Mouse (Mus musculus) midbrain, postnatal 0 days (tissue): ENCODE measurements around the gene Nprl3. TPM values are rescaled to one million over a fixed set of nuclear protein-coding genes. Genes with fewer than 3 reads are reported as not detected.
A peak's percentile ranks its signal among the peaks of the same experiment; 100 is the strongest.
"Not testable (repeated sequence)": the region's sequence is repeated elsewhere in the genome, so short reads cannot be mapped to it uniquely, and the experiment has no call there.

ENCODE experiments used
- ATAC-seq: fragments of 200-750 bp; cut with Nextera tagmentation; 2 replicates; pipeline ENCODE4 v1.8.0; 2017; ENCODE audit warnings: moderate number of reproducible peaks, mild to moderate bottlenecking, moderate TSS enrichment, moderate library complexity; ENCODE audit not compliant: low FRiP score
- DNase-seq: peaks from one replicate; pipeline ENCODE4 v3.0.0-alpha.2; 2015; ENCODE audit warnings: low spot score
- H3K27ac ChIP-seq: fragments of 300-500 bp; sonication (generic); 2 replicates; pipeline ENCODE4 v1.5.1; 2014; ENCODE audit warnings: low read depth, mild to moderate bottlenecking, low read length, mixed read lengths
- H3K27me3 ChIP-seq: fragments of 300-500 bp; sonication (generic); 2 replicates; pipeline ENCODE4 v1.6.1; 2014; ENCODE audit warnings: low read length, control low read depth, mixed read lengths; ENCODE audit not compliant: insufficient read depth
- H3K36me3 ChIP-seq: fragments of 300-500 bp; sonication (generic); 2 replicates; pipeline ENCODE4 v1.6.1; 2014; ENCODE audit warnings: low read length, control low read depth, mixed read lengths; ENCODE audit not compliant: insufficient read depth
- H3K4me1 ChIP-seq: fragments of 300-500 bp; sonication (generic); 2 replicates; pipeline ENCODE4 v1.6.1; 2014; ENCODE audit warnings: mild to moderate bottlenecking, control low read depth, antibody characterized with exemption, low read length, mixed read lengths; ENCODE audit not compliant: insufficient read depth
- H3K4me2 ChIP-seq: fragments of 300-500 bp; sonication (generic); 2 replicates; pipeline ENCODE4 v1.6.1; 2014; ENCODE audit warnings: low read depth, mild to moderate bottlenecking, low read length, mixed read lengths; ENCODE audit not compliant: poor library complexity, severe bottlenecking
- H3K4me3 ChIP-seq: fragments of 300-500 bp; sonication (generic); 2 replicates; pipeline ENCODE4 v1.5.1; 2014; ENCODE audit warnings: low read depth, mild to moderate bottlenecking, low read length, moderate library complexity
- H3K9ac ChIP-seq: fragments of 300-500 bp; sonication (generic); replicated peaks from 2 replicates; pipeline ENCODE4 v1.6.1; 2014; ENCODE audit warnings: mild to moderate bottlenecking, low read length, moderate library complexity, mixed read lengths; ENCODE audit not compliant: poor library complexity, severe bottlenecking
- H3K9me3 ChIP-seq: fragments of 300-500 bp; sonication (generic); 2 replicates; pipeline ENCODE4 v1.6.1; 2016; ENCODE audit warnings: low read length, control low read depth
- CTCF ChIP-seq: IDR thresholded peaks from 2 replicates; pipeline ENCODE4 v1.5.1; 2016; ENCODE audit warnings: antibody characterized with exemption, mild to moderate bottlenecking
- WGBS: fragments of 180-500 bp; shearing (Covaris S2); extraction: QIAGEN DNeasy Blood & Tissue Kit; methylation state at CpG from one replicate; pipeline ENCODE4 v1.1.7; 2014; 5-methylcytosine and 5-hydroxymethylcytosine counted together
- polyA plus RNA-seq: library from polyadenylated mRNA; unstranded; fragments of >200 nt; fragmentation: Nextera tagmentation; extraction: Ambion mirVana; gene quantifications from 2 replicates; pipeline ENCODE4 v1.2.1, GENCODE M21; 2015
- total RNA-seq: library from RNA; depleted of rRNA; stranded (reverse); fragments of >200 nt; gene quantifications from 2 replicates; pipeline ENCODE4 v1.2.3, GENCODE M21; 2014

The Nprl3 gene
- total and polyA plus RNA-seq, 2 experiments from 2014 or later: 36.0 to 38.6 TPM

DNA sequence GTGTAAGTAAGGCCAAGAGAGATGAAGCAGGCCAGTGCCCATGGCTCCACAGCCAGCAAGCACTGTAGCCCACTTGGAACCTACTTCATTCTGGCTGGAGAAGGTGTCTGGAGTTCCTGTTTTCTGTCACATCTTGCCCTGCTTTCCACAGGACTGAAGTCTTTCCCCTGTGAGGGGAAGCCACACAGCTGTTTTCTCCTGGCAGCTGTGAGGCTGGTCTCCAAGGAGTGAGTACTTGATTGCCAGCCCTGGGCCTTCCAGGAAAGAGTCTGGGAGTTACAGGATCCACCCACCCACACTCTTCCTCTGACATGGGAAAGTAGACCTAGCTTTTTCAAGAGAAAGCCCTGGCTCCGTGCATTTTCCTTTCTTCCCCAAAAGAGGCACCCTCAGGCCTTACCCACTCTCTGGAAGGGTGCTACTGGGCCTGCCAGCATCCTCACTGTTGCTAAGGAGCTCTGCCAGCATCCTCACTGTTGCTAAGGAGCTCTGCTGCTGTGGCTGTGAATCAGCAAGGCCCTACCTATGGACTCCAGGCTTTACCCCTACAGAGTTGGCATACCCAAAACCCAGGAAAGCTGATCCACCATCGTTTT lies 35.4 kb upstream of the Nprl3 start:
- DNase-seq: peak; percentile 47
- Histone ChIP-seq H3K9ac (no peak overlapping the region), H3K27ac (peak overlapping the region; percentile 52), H3K4me1 (no peaks in the 10 kb centered on the region), H3K27me3 (no peaks in the 10 kb centered on the region), H3K36me3 (no peaks in the 10 kb centered on the region), H3K4me3 (no peak overlapping the region), H3K9me3 (no peaks in the 10 kb centered on the region), H3K4me2 (no peak overlapping the region)
- ATAC-seq: peak; percentile 64
- TF ChIP-seq CTCF: no peak
- WGBS: 21% methylated on average over 2 of the region's 2 CpGs

- H3K27me3 ChIP-seq: no peaks in the 10 kb centered on the region
- H3K36me3 ChIP-seq: no peaks in the 10 kb centered on the region
- H3K9me3 ChIP-seq: no peaks in the 10 kb centered on the region
- no peak for DNase-seq
- H3K4me3 ChIP-seq: no peak overlapping the region
- TF ChIP-seq CTCF: no peak
- ATAC-seq: no peak
- no peaks in the 10 kb centered on the region for H3K4me1 ChIP-seq
- 74% methylated on average over 1 of the region's 1 CpGs for WGBS
- H3K4me2 ChIP-seq: no peak overlapping the region
- H3K9ac ChIP-seq: no peak overlapping the region
- no peak overlapping the region for H3K27ac ChIP-seq
Observed at GRCm38 (mm10) chr11:32301506-32301905, 34.0 kb upstream of the Nprl3 start.

GRCm38 (mm10) chr11:32300279-32301267 lies 33.1 kb upstream of the Nprl3 start:
- H3K4me3 ChIP-seq: peak overlapping the region; percentile 22
- ATAC-seq: peak; percentile 12; the same call in 1 of the 2 replicates
- DNase-seq: peak; percentile 27
- no peaks in the 10 kb centered on the region for H3K4me1 ChIP-seq
- H3K9ac ChIP-seq: no peak overlapping the region
- no peaks in the 10 kb centered on the region for H3K36me3 ChIP-seq
- 55% methylated on average over 14 of the region's 17 CpGs for WGBS
- H3K9me3 ChIP-seq: no peaks in the 10 kb centered on the region
- TF ChIP-seq CTCF: no peak
- H3K27me3 ChIP-seq: no peaks in the 10 kb centered on the region
- peak overlapping the region; percentile 42; the same call in 1 of the 2 replicates for H3K4me2 ChIP-seq
- H3K27ac ChIP-seq: no peak overlapping the region

GRCm38 (mm10) chr11:32299865-32300264 lies 32.4 kb upstream of the Nprl3 start, which contains the start of gene Hbq1a:
Gene Hbq1a, plus strand, starts transcription at chr11:32300069.
- not testable (repeated sequence) for H3K9me3 ChIP-seq, H3K36me3 ChIP-seq, H3K9ac ChIP-seq, H3K4me1 ChIP-seq, H3K27me3 ChIP-seq, H3K27ac ChIP-seq
- WGBS: 11% methylated on average over 16 of the region's 16 CpGs
- H3K4me2 ChIP-seq: peak within 1 kb of the TSS; percentile 42; the same call in 1 of the 2 replicates
- peak; percentile 61; the same call in 1 of the 2 replicates for ATAC-seq
- peak; percentile 46 for DNase-seq
- TF ChIP-seq CTCF: peak; percentile 90
- peak within 1 kb of the TSS; percentile 22 for H3K4me3 ChIP-seq

DNA sequence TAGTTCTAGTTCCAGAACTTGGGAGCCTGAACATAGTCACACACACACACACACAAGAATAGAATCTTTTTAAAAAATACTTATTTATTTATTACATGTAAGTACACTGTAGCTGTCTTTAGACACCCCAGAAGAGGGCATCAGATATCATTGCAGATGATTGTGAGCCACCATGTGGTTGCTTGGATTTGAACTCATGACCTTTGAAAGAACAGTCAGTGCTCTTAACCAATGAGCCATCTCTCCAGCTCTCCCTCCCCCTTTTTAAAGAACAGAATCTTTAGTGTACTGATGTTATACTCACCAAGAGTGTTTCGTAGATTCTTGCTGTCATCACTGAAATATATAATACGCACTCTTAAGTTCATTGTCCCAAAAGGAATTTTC lies 31.0 kb upstream of the Nprl3 start:
- DNase-seq (no peak), ATAC-seq (no peak)
- H3K4me3 ChIP-seq: no peak overlapping the region
- no peaks in the 10 kb centered on the region for H3K4me1 ChIP-seq
- WGBS: 97% methylated on average over 2 of the region's 2 CpGs
- H3K36me3 ChIP-seq: no peaks in the 10 kb centered on the region
- TF ChIP-seq CTCF: no peak
- H3K9ac ChIP-seq: no peak overlapping the region
- H3K27ac ChIP-seq: no peak overlapping the region
- H3K27me3 ChIP-seq: no peaks in the 10 kb centered on the region
- H3K4me2 ChIP-seq: no peak overlapping the region
- H3K9me3 ChIP-seq: no peaks in the 10 kb centered on the region
